Mouse (Mus musculus) embryo, embryonic 10 days (tissue): ENCODE measurements around the gene Cdk5r1.

Experiments used
- DNase-seq: peaks from one replicate; pipeline ENCODE4 v3.0.0-alpha.2; 2015; ENCODE audit warnings: low spot score

Gene Cdk5r1

DNA sequence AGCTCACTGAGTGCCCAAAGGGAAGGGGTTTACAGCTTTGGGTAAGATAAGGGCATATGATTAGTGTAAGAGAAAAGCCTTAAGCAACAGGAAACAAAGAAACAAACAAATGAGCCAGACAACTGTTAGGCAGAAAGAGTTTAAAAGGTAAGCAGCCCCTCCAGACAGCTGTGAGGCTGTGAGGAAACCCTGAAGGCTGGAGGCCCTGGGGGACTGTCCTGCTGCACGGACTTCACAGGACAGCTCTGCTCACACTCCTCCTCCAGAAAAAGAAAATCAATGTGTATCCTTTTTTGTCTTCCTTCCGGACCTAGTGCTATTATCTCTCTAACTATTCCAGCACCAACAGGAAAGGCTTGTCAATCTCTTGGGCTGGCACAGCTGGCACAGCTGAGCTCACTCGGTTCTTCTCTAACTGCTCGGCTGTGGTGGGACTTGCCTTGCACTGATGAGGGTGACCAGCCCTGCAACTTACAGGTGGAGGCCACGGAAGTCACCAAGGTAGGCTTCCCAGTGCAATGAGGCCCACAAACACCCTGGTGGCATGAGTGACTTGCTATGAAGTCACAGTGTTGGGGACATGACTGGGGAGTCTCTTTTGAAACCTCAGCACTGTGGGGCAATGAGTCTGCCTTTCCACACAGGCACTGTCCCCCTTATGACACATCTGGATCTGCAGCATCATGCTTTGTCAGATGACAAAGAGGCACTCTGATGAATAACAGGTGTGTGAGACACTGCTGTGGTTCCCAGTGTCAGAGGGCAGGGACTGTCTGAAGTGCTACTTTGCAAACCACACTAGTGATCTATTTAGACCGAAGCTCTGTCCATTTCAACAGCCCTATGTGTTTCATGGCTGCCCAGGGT, 27.9 kb downstream of the Cdk5r1 start:
- no peak for DNase-seq

DNA sequence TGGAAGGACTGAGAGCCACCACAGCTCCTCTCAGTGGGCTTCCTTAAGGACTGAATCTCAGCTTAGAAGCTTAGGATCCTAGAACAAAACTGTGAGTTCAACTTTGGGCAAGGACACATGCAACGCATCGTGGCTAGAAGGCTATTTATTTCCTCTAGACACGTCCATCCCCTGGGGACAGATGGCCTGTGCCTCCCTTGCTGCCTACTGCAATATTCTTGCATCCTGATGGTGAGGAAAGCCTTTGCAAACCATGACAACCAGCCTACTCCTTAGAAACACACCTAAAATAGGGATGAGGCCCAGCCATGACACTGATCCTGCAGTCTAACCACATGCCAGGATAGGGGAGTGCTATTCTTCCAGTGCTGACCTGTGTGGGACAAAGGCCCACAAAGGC, 28.8 kb downstream of the Cdk5r1 start:
- no peak for DNase-seq

DNA sequence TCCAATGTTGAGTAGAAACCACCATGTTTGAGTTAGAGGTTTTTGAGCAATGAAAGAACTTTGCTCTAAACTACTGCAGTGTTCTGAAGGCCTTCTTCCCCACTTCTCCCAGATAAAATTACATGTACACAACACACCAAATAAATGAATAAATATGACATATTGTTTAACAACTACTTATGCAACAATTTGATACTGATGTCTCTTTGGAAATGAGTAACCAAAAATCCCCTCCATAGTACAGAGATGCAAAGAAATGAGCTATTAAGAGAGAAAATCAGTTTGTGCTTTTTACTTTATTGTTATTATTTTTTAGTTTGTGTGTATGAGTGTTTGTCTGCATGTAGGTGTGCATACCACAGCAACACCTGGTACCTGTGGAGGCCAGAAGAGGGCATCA, 29.7 kb downstream of the Cdk5r1 start:
- no peak for DNase-seq

DNA sequence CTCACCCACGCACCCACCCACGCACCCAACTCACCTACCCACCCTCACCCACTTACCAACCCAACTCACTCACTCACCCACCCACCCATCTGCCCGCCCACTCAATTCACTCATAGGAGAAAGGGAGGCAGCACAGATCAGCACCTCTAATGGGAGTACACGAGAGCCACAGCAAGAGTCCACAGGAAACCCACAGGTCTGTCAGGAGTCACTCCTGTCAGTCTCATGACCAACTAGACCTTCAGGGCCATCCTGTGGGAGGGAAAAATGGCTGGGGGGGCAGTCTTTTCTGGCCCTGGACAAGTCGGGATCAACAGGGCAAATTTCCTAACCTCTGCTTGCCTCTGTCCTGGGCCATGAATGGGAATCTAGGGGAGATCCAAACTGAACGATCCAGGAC, 31.0 kb downstream of the Cdk5r1 start:
- no peak for DNase-seq

DNA sequence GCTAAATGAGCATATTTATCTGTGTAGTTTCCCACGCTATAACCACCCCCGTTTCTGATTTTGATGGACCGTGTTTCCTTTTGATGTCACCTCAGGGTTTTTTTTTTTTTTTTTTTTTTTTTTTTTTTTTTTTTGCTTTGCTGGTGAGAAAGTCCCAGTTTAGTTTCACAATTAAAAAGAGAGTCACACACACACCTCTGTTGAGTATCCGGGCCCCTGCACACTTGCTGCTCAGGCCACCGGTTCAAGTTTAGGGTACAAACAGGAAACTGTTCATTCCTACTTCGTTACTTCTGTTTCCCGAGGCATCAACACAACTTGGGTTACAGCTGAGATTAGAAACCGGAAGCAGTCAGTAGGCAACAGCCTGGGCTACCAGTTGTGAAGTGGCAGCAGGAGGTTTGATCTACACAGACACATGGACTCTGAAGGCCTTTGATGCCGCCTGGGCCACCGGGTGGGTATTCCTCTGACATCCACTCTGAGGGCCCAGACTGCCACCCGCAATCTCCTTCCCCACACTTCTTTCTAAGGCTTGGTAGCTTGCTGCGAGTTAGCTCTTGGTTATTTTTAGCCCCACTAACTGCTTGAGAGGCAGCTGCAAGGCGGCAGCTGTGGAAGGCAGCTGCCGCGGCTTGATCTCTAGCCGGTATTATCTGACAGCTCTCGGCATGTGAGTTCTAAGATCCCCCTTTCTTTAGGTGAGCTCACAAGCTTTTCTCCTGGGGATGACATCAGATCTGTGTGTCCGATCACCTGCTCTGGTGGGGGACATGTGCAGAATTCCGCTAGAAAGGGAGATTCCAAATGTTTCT, 31.7 kb downstream of the Cdk5r1 start:
- DNase-seq: no peak

DNA sequence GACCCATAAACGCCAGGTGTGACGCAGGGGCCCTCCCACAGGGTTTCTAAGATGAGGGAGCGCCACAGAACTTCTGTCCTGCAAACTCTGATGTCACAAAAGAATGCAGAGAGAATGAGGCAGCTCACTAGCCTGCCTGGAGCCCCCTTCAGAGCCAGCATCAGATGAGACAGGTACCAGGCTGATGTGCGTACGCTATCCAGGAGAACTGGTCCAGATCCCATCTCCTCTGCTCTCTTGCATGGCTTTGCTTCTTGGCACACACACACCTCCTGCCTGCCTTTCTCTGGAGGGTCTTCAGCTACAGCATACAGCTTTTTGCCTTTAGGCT, 32.3 kb downstream of the Cdk5r1 start:
- DNase-seq: no peak

DNA sequence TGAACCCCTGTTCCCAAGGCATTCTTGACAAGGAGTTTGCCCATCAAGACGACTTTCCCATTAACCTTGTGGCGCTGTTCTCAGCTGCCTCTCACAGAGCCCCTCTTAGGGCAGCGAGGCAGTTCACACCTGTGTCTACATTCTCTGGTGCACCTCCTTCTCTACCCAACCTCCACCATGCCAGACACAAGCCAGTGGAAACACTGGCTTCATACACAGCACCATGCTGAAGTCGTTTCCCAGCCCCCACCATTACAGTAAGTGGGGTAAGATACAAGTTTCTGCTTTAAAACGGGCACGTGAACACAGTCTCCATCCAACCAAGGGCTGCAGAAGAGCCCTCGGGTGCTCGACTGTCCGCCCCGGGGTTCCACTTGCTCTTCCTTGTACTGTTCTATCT, 33.3 kb downstream of the Cdk5r1 start:
- no peak for DNase-seq

DNA sequence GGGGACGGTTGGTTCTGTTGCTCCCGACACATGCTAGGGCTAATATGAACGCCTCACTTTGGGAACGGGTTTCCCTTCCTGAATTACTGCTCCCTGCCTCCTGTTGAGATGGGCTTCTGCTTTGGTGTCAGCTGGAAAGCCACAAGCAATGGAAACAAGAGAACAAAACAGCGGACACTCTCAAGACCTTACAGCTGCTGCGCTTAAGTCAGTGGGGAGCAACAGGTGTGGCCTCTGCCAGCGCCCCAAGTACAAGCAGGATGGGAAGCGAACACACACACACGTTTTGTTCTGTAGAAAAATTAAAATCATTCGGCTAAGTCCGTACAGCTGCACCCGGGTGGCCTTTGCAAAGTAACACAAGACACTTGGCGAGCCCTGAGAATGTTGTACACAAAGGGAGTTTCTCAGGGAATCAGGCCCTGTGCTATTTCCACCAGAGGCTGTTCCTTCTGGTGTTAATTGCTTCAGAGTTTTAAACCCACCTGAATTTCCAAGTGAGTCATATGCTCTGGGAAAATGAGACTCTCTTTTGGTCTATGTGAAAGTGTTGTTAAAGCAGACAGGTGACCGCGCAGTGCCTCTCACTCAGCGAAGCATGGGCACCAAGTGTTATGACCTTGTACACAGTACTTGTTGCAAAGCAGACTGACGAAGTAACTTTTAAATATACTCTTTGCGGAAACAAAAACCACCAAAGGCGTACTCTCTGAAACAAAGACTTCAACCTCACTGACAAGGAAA, 35.7 kb downstream of the Cdk5r1 start:
- DNase-seq: no peak

DNA sequence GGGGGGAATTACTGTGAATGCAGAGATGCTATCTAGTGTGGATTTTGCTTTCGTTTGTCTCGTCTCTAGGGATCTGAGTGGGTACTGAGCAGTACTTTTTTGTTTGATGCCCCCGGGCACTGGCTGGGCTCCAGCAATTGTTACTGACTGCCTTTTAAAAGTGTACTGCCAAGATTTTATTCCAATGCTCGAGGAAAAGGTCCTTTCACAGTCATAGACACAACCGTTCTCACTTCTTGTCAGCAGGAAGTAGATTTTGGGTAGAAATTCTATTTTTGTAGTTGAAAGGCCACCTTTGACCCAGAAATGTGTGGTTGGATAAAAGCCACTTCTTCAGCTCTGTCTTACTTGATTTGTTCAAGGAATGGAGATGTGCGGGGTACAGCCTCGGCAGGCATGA, 37.0 kb downstream of the Cdk5r1 start:
- no peak for DNase-seq

DNA sequence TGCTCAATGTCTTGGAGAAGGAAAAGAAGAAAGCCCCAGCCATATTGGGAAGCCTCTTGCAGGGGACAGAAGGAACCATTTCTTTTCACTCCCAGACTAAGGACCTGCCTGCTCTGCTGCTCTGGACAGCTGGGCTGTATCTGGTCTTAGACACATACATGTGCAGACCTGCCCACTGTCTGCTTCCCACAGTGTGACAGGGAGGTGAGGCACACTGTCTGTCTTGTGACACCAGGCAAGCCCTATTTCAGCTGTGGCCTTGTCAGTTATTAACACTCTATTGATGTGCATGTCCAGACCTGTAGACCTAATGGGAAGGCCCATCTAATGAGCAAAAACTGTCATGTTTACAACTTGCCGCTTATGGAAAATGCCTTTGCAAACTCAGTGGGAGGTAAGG, 38.5 kb downstream of the Cdk5r1 start:
- no peak for DNase-seq

DNA sequence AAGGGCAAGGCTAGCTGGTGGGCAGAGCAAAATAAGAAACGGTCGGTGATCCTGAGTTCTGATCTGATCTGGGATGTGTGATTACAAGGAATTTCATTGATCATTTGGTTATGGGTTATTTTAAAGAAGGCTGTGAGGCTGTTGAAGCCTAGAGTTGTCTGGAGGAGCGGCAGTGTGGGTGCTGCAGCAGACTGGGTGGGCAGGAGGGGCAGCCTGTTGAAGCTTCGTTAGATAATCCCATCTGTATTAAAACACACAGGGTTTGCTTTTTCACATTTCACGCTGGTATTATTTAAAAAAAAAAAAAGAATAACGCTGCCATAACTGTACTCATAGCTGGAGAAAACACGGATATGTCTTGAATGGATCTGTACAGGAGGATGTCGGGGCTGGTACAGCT, 39.1 kb downstream of the Cdk5r1 start:
- DNase-seq: no peak

DNA sequence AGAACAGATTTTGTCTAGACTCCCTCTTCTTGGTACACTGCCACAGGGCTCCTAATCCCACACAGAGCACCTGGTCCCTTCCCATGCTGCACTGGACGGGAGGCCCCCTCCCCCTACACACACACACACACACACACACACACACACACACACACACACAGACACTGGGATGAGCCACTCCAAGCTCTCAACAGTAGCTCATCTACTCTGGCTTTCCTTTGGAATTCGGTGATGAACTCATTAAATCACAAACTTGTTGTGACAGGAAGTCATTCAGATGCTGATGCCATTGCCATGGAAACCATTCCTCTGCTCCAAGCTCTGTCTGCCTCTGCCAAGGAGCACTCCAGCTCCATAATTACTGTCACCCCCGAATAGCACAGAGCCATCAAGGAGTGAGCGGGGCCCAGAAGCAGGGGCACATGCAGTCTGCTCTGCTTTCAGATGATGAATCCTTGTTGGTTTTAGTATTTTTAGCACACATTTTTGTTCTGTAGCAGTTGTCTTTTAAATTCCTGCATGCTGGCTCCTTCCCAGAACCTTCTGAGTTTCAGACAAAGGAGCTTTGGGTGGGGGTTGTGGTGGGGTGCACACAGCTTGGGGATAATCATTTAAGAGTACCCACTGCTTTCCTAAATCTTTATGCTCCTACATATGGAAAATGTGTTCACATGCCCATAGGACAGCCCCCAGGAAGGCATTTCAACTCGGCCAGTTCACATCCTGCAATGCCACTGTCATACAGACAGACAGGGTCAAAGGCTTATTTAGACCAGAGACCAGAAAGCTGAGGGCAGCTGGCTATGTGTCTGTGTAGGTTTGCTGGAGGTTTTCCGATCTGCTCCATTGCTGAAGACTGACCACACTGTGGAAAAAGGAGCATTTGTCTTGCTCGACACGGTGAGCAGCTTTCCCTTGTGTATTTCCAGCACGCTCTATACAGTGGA, 41.9 kb downstream of the Cdk5r1 start:
- peak; percentile 86 for DNase-seq

DNA sequence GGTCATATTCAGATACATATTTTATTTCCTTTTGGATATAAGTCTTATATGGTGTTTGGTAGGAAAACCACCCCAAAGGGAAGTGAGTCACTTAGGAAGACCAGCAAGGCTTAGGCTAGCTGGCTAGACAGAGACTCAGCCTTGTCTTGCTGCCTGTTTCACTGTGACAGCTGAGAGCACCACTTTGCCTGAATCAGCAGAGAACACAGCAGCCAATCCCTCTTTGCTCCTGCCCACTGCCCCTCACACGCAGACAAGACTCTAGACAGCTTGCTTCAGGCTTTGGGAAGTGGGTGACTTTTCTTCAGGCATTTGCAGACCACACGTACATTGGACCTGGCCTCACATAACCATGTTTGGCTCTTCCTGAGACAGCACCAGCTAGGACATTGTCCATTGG, 44.3 kb downstream of the Cdk5r1 start:
- DNase-seq: no peak

DNA sequence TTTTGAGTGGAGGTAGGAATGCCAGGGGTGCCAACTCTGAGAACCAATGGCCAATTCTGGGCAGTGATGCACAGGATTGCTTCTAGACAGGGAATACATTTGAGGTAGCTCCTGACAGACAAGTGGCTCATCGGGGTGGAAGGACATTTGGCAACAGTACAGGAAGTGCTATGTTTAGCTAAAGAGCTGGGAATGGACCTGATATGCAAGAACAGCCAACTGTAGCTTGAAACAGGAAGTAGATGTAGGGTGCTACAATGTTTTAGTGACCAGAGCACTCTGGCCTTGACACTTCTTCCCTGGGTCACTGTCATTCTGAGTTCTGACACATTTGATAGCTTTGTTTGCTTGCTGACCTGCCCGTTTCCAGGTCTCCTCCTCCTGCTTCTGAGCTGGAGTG, 46.0 kb downstream of the Cdk5r1 start:
- DNase-seq: no peak

DNA sequence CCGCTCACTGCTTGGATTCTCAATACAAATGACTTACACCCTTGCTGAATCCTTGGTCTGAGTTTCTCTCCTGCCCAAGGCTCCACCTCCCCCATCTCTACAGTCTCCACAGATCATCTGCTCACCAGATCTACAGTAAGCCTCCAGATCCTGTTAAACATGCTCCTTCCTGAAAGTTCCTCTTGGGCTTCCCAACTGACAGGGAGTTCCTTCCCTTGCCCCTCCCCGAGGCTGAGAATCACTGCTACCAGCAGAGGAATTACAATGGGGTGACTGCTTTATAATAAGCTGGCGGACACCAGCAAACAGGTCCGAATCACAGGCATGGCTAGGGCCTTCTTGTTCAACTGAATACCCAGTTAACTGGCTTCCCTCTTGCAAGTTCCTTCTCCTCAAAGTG, 46.6 kb downstream of the Cdk5r1 start:
- no peak for DNase-seq

DNA sequence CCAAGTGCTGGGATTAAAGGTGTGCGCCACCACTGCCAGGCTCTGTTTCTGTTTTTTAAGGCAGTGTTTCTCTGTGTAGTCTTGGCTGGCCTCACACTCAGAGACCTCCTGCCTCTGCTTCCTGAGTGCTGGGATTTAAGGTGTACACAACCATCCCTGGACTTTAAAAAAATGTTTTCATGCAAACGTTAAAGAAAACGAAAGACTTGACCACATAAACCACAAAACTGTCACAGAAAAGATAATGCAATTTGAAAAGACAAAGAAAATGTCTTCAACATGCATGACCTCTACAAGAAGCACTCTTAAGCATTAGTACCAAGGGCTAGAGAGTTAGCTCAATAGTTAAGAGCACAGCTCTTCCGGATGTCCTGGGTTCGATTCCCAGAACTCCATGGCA, 47.4 kb downstream of the Cdk5r1 start:
- DNase-seq: no peak

DNA sequence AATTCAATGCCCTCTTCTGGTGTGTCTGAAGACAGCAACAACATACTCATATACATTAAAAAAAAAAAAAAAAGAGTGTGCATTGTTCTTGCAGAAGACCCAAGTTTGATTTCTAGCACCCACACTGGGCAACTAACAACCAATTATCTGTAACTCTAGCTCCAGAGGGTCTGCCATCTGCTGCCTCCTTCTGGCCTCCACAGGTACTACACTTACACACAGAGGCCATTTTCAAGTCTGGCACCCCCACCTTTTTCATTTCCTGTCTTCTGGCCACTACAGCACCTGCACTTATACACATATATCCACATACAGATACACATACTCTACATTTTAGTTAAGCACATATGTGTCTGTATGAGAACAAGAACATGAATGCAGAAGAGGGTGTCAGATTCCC, 50.9 kb downstream of the Cdk5r1 start:
- no peak for DNase-seq

DNA sequence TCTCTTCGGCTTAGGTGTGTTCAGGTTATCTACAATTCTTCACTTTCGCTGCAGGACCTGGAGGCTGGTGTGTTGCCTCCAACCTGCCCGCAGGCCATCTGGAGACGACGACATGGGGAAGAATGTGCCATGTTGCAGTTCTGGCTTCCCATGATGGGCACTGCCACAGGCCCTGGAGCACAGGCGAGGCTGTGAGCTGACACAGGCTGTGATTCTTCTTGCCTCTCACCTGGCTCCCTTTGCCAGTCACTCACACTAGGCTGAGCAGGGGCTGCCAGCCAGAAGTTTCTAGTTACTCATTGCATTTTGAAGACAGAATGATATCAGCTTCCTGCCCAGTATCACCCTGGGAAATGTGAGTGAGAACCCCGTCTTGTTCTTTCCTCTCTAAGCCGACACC, 52.3 kb downstream of the Cdk5r1 start:
- DNase-seq: no peak
